Mouse (Mus musculus) lung, postnatal 36 days (tissue): Measurements from ENCODE around the gene Fads6.
A peak's percentile ranks its signal among the peaks of the same experiment; 100 is the strongest.

Experiments used
- DNase-seq: peaks from one replicate; pipeline ENCODE4 v3.0.0; 2022; ENCODE audit warnings: mixed read lengths

Gene Fads6

GRCm38 (mm10) chr11:115297214-115297826 is at the start of gene Fads6:
Fads6 (minus strand) TSS chr11:115297663.
- DNase-seq: peak; percentile 60

- DNase-seq: no peak
These were observed 48.1 kb upstream of the Fads6 start for GRCm38 (mm10) chr11:115345515-115345914.

GRCm38 (mm10) chr11:115344967-115345366 is 47.5 kb upstream of the Fads6 start:
- no peak for DNase-seq

GRCm38 (mm10) chr11:115341866-115342265 is 44.4 kb upstream of the Fads6 start:
- DNase-seq: no peak

- DNase-seq: no peak
These were observed 43.8 kb upstream of the Fads6 start for GRCm38 (mm10) chr11:115341246-115341645.

GRCm38 (mm10) chr11:115337826-115338225 is 40.4 kb upstream of the Fads6 start:
- DNase-seq: no peak

GRCm38 (mm10) chr11:115337350-115337749 is 39.9 kb upstream of the Fads6 start:
- no peak for DNase-seq

GRCm38 (mm10) chr11:115336115-115336514 is 38.7 kb upstream of the Fads6 start:
- DNase-seq: no peak

GRCm38 (mm10) chr11:115335223-115335622 is 37.8 kb upstream of the Fads6 start:
- DNase-seq: peak; percentile 39

- no peak for DNase-seq
These were observed 37.1 kb upstream of the Fads6 start, which contains the start of gene Otop3 for GRCm38 (mm10) chr11:115334531-115334930. Otop3 (plus strand) TSS chr11:115334731.

GRCm38 (mm10) chr11:115329339-115329738 is 31.9 kb upstream of the Fads6 start:
- peak; percentile 7 for DNase-seq

- no peak for DNase-seq
These were observed 29.3 kb upstream of the Fads6 start for GRCm38 (mm10) chr11:115326730-115327129.

GRCm38 (mm10) chr11:115323354-115323753 is 25.9 kb upstream of the Fads6 start:
- no peak for DNase-seq

GRCm38 (mm10) chr11:115321906-115322693 is 24.6 kb upstream of the Fads6 start, which contains the start of gene Ush1g:
Ush1g (minus strand) TSS chr11:115322041.
- peak; percentile 48 for DNase-seq

GRCm38 (mm10) chr11:115319704-115320383 is 22.4 kb upstream of the Fads6 start:
- no peak for DNase-seq

- no peak for DNase-seq
These were observed 21.0 kb upstream of the Fads6 start for GRCm38 (mm10) chr11:115318245-115319027.

GRCm38 (mm10) chr11:115317204-115317603 is 19.7 kb upstream of the Fads6 start:
- DNase-seq: no peak

GRCm38 (mm10) chr11:115314249-115314648 is 16.8 kb upstream of the Fads6 start:
- DNase-seq: no peak

GRCm38 (mm10) chr11:115308781-115309180 is 11.3 kb upstream of the Fads6 start:
- DNase-seq: no peak

GRCm38 (mm10) chr11:115306863-115307262 is 9.4 kb upstream of the Fads6 start, which contains the start of gene Otop2:
Otop2 (plus strand) TSS chr11:115307163.
- no peak for DNase-seq

GRCm38 (mm10) chr11:115303167-115303566 is 5.7 kb upstream of the Fads6 start:
- no peak for DNase-seq

GRCm38 (mm10) chr11:115301351-115301750 is 3.9 kb upstream of the Fads6 start:
- DNase-seq: no peak

- DNase-seq: no peak
These were observed 3.3 kb upstream of the Fads6 start for GRCm38 (mm10) chr11:115300745-115301144.
